Mouse (Mus musculus): Measurements from ENCODE around the gene Actr6.
A peak's percentile ranks its signal among the peaks of the same experiment; 100 is the strongest.

DNA sequence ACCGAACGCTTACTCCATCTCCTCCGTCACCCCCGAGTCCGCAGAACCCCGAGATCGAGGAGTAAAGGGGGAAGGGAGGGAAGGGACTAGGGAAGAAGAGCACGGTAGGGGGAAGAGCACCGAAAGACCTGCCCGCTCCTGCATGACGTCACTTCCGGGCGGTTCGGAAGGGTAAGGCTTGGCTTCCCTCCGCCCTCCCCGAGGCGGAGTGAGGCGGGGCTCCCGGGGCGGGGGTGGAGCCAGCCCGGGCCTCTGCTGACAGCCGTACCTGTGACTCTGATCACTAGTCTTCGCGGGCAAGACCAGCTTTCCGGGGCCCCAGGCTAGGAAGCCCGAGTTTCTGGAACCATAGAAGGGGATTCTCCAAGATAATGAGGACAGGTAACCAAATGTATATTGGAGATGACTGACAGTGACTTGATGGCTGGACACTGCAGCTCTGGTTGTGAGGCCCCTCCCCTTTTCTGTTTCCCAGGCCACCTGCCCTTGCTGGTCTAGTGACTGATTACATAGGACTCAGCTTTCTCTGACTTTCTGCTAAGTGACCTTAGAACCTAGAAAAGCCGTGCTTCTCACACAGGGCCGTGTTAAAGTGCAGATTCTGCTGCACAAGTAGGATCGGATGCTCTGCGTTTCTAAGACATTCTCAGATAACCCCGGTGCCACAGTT lies 45.8 kb downstream of the Actr6 start, which contains the start of gene Scyl2:
- no peak for TF ChIP-seq CTCF (IDR thresholded peaks at IDR 0.05; ENCODE audit: borderline replicate concordance, extremely low read depth, insufficient read depth, insufficient read length)
- peak; percentile 36; the same call in 1 of the 2 replicates for TF ChIP-seq POLR2A (IDR thresholded peaks at IDR 0.05; ENCODE audit: borderline replicate concordance, extremely low read depth, insufficient read depth, insufficient read length, poor library complexity, severe bottlenecking)
